Mouse (Mus musculus) embryonic facial prominence, embryonic 10.5 days (tissue): ENCODE measurements around the gene Hand2. TPM values are rescaled to one million over a fixed set of nuclear protein-coding genes. Genes with fewer than 3 reads are reported as not detected.
A peak's percentile ranks its signal among the peaks of the same experiment; 100 is the strongest.

Experiments used
- DNase-seq: peaks from one replicate; pipeline ENCODE4 v3.0.0-alpha.2; 2017; ENCODE audit warnings: low spot score
- H3K27ac ChIP-seq: fragments of 300-500 bp; sonication (generic); replicated peaks from 2 replicates; pipeline ENCODE4 v1.5.1; 2016; ENCODE audit warnings: mild to moderate bottlenecking
- H3K27me3 ChIP-seq: fragments of 300-500 bp; sonication (generic); replicated peaks from 2 replicates; pipeline ENCODE4 v1.6.1; 2016; ENCODE audit warnings: low read depth, mild to moderate bottlenecking; ENCODE audit not compliant: poor library complexity, severe bottlenecking
- H3K36me3 ChIP-seq: fragments of 300-500 bp; sonication (generic); replicated peaks from 2 replicates; pipeline ENCODE4 v1.6.1; 2016; ENCODE audit warnings: mild to moderate bottlenecking, moderate library complexity
- H3K4me1 ChIP-seq: fragments of 300-500 bp; sonication (generic); 2 replicates; pipeline ENCODE4 v1.6.1; 2016
- H3K4me3 ChIP-seq: fragments of 300-500 bp; sonication (generic); 2 replicates; pipeline ENCODE4 v1.5.1; 2016; ENCODE audit warnings: mild to moderate bottlenecking, moderate library complexity
- H3K9me3 ChIP-seq: fragments of 300-500 bp; sonication (generic); 2 replicates; pipeline ENCODE4 v1.6.1; 2016; ENCODE audit warnings: mild to moderate bottlenecking
- whole genome bisulfite sequencing: fragments of 180-500 bp; shearing (Covaris S2); methylation state at CpG from one replicate; pipeline ENCODE4 v1.1.7; 2016; 5-methylcytosine and 5-hydroxymethylcytosine counted together
- polyA plus RNA-seq: library from polyadenylated mRNA; unstranded; fragments of >200 nt; fragmentation: Nextera tagmentation; extraction: Ambion mirVana; gene quantifications from 2 replicates; pipeline ENCODE4 v1.2.1, GENCODE M21; 2016

Hand2 gene
- polyA plus RNA-seq, 1 experiment from 2014 or later = 3.9 TPM

DNA sequence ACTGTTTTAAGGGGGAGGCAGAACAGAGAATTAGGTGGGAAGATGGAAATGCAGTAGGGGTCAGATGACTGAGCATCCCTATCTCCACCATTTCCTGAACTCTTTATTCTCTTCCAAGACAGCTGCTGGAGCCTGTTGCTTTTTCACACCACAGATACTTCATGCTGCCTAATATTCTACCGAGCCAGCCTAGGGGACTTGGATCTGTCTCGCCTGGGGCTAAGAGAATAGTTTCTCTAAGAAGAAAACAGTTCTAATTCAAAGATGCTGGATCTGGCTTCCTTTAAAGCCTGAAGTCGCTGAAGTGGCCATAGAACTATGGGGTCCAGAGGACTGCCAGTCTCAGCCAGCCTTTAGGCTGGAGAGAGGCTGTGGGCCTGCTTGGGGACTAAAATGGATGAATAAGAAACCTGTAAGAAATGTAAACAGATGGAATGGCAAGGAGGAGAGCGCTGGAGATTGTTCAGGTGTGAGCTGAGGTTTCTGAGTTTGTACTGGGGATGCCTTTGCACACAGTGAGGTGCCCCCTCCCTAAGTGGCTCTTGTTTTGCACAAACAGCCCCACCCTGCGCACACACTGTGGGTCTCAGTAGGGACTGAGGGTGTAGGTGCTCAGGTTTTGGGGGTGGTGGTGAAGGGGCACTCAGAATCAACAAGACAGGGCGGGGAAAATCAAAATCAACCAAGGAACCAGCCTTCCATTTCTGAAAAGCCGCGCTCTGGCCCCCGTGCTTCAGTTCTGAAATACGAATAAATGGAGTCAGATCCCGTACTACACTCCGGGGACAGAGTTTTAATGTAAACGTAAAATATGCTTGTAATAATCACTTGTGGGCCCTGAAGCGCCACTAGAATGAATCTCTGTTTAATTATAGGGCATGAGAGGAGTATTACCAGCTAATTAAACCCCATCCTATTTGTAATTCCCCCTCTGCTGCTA lies 19.2 kb downstream of the Hand2 start:
- Histone ChIP-seq H3K4me3 (peak overlapping the region; percentile 49; the same call in 1 of the 2 replicates), H3K9me3 (no peaks in the 10 kb centered on the region), H3K27me3 (peaks cover 100% of the 10 kb centered on the region), H3K36me3 (no peaks in the 10 kb centered on the region), H3K27ac (peak overlapping the region; percentile 70; the same call in 1 of the 2 replicates), H3K4me1 (peaks cover 24% of the 10 kb centered on the region)
- DNase-seq = peak; percentile 42
- WGBS = 2% methylated on average over 14 of the region's 14 CpGs

DNA sequence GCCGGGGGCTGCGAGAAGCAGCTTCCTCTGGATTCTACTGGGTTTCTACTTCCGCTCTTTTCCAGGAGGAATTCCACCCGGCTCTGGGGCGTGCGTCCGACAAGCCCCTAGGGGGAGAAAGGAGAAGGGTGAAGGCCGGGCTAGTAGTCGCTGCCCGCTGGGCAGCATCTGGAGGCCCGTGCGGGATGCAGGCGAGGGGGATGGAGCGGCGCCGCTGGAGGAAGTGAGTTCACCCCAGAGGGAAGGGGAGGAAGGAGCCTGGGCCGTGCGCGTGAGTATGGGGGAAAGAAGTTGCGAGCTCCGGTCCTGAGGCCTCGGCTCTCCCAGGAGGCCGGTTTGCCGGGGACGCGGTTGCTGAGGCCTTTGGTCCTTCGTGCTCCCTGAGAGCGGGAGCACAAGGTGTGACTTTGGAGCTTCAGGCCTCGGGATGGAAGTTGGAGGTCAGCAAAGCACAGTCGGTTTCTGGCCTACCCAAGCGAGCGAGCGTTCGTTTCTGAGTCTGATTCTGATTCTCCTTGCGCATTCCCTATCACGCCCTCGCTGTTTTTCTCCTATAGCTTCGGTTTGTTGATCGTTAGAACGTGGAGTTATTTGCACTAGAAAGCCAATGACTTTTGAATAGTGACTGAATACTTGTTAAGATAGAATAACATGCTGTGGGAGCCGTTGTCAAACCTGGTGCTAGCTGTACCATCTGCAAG lies 20.2 kb downstream of the Hand2 start:
- under 1% methylated on average over 41 of the region's 41 CpGs for WGBS
- Histone ChIP-seq H3K36me3 (no peaks in the 10 kb centered on the region), H3K9me3 (no peaks in the 10 kb centered on the region), H3K4me1 (peaks cover 29% of the 10 kb centered on the region), H3K4me3 (peak overlapping the region; percentile 49), H3K27me3 (peaks cover 100% of the 10 kb centered on the region), H3K27ac (peak overlapping the region; percentile 70)
- DNase-seq = peak; percentile 75

DNA sequence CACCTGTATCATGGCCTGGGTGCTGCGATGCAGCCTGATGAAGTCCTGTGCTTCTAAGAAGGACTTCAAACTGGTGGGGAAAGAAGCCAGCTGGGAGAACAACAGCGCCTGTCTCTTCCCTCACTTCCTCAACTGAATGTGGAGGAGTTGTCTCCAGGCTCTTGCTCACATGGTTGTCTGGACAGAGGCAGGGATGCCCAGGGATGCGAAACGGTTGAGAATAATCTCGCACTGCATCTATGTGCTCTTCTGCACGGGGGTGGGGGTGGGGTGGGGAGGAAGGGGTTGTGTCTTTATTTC lies 20.7 kb downstream of the Hand2 start:
- no peak overlapping the region for H3K27ac ChIP-seq
- DNase-seq = peak; percentile 32
- no peaks in the 10 kb centered on the region for H3K9me3 ChIP-seq
- peak overlapping the region; percentile 49 for H3K4me3 ChIP-seq
- WGBS = 0% methylated on average over 6 of the region's 6 CpGs
- H3K36me3 ChIP-seq = no peaks in the 10 kb centered on the region
- H3K27me3 ChIP-seq = peaks cover 100% of the 10 kb centered on the region
- H3K4me1 ChIP-seq = peaks cover 29% of the 10 kb centered on the region

DNA sequence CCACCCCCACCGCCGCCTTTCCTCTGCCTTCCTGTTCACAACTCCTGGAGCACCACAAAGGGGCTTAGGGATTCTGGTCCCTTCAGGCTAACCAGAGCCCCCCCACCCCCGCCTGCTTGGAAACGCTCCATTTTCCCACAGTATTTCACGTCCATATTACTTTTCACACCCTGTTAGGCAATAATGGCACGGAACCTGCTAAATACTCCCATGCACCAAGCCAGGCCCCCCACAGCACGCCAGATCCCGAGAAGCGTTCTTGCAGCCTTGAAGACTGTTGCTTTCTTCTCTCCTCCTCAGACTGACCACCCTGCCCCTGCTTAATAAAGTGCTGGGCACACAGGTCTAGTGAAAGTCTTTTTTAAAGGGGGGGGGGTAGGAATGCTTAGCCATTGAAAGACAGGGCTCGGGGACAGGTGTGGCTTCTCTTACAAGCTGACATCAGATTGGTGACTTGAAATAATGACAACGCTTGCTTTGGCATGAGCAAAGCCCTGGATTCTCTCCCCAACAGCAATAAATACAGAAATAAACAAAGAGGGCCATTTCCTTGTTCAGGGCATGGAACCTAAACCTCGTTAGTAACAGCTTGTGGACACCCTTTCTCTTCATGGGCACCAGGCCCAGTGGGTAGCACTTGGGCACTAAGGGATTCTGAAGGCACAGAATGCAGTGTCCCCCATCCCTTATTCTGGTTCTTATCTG lies 21.8 kb downstream of the Hand2 start:
- H3K27me3 ChIP-seq = peaks cover 100% of the 10 kb centered on the region
- 5% methylated on average over 12 of the region's 12 CpGs for WGBS
- H3K4me1 ChIP-seq = peaks cover 29% of the 10 kb centered on the region
- no peaks in the 10 kb centered on the region for H3K9me3 ChIP-seq
- DNase-seq = peak; percentile 15
- no peaks in the 10 kb centered on the region for H3K36me3 ChIP-seq
- H3K27ac ChIP-seq = no peak overlapping the region
- H3K4me3 ChIP-seq = no peak overlapping the region

DNA sequence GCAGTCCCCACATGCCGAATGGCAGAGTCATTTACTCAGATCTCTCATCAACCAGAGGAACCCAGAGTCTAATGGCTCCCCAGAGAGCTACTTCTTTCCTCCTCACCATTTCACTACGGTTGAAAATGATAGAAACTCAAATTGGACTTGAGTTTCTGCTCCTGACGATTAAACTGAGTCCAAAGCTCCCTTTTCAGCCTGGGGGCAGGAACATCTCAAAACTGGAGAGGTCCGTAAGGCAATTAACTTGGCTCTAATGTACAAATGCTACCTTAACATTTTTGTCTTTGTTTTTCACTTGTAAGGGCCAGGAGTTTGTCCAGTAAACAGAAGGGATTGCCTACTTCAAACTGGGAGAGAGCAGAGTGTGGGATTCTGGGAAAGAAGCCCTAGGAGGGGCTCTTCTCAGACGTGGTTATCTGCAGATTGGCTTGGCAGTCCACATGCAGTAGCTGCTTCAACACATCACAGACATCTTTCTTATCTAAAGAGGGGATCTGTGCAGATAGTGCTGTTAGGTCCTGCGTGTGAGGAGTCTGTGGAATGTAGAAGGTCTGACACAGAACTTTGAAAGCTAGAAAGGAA lies 23.0 kb downstream of the Hand2 start:
- Histone ChIP-seq H3K9me3 (no peaks in the 10 kb centered on the region), H3K4me1 (peaks cover 35% of the 10 kb centered on the region), H3K27me3 (peaks cover 100% of the 10 kb centered on the region), H3K4me3 (no peak overlapping the region), H3K27ac (no peak overlapping the region), H3K36me3 (no peaks in the 10 kb centered on the region)
- DNase-seq = peak; percentile 19
- 3% methylated on average over 6 of the region's 6 CpGs for WGBS

DNA sequence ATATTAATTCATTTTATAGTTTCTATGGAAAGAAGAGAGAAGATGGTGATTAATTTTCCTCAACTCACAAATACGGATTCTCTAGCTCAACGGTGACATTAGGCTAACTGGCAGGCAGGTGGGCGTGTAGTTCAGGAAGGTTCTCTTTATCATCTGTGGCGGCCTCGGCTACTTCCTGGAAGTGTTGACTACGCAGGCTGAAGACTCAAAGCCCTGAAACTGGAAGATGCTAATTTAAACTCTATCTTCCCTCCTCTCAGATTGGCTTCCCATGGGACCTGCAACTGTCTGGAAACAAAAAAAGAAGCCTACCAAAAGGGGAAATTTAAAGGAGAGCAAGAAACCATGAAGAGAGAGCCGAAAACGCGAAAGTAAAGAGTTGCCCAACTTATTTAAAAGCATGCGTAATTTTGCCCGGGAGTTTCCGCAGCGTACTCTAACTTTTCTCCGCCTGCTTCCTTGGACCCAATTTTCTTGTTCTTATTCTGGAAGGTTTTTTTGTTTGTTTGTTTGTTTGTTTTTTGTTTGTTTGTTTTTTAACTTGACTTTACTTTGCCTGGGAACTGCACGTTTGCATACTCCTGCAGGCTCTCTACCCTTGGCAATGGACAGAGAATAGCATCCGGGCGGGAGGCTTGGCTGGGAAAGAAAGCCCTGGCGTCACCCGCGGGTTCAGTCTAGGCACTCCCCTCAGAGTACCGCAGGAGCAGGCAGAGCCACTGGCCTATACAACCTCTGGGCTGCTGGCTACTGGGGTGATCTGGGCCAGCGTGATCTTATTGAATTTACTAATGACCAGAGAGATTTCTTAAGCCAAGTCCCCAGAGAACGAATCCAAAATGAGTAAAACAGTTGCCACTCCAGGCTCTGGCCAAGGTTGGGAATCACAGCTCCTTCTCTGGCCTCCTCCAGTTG lies 24.4 kb downstream of the Hand2 start:
- Histone ChIP-seq H3K9me3 (no peaks in the 10 kb centered on the region), H3K4me3 (no peak overlapping the region), H3K27ac (no peak overlapping the region), H3K4me1 (peaks cover 36% of the 10 kb centered on the region), H3K27me3 (peaks cover 100% of the 10 kb centered on the region), H3K36me3 (no peaks in the 10 kb centered on the region)
- peak; percentile 48 for DNase-seq
- 1% methylated on average over 23 of the region's 23 CpGs for WGBS

DNA sequence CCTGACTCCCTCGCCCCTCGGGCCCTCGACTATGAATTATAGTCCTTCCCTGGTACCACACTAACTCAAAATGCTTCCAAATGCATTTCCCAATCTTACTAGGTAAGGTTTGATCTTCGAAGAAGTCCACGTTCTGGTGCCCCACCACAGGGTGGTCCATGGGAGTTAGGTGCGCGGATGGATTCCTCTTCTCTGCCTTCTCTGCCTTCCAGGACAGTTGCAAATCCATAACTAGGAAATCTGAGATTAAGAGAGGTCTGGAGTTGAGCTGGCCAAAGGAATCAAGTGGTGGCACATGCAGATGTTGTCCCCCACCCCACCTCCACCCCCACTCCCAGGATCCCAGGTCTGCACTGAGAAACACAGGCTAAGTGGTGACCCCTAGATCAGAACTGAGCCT lies 25.6 kb downstream of the Hand2 start:
- Histone ChIP-seq H3K27ac (no peak overlapping the region), H3K4me1 (peaks cover 29% of the 10 kb centered on the region), H3K27me3 (peaks cover 100% of the 10 kb centered on the region), H3K4me3 (no peak overlapping the region), H3K9me3 (no peaks in the 10 kb centered on the region), H3K36me3 (no peaks in the 10 kb centered on the region)
- peak; percentile 30 for DNase-seq
- 4% methylated on average over 7 of the region's 7 CpGs for WGBS

DNA sequence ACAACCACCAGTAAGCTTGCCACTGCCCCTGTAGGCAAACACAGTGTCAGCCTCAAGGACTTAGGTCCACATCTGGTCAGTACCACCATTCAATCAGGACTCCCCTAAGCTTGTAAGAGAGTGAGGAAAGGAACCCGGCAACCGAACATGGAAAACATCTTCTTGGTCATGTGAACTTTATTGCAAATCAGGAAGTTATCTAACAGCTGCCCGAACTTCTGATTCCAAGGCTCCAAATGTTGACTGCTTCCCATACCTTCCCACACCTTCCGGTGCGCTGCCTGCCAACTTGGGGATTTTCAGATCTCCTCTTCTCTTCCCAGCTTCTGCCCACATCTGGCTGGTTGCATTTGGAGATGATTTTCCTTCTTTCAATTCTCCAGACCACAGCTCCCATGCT lies 26.4 kb downstream of the Hand2 start:
- Histone ChIP-seq H3K27ac (no peak overlapping the region), H3K27me3 (peaks cover 100% of the 10 kb centered on the region), H3K4me1 (peaks cover 25% of the 10 kb centered on the region), H3K9me3 (no peaks in the 10 kb centered on the region), H3K36me3 (no peaks in the 10 kb centered on the region), H3K4me3 (no peak overlapping the region)
- WGBS = 7% methylated on average over 5 of the region's 5 CpGs
- peak; percentile 16 for DNase-seq

DNA sequence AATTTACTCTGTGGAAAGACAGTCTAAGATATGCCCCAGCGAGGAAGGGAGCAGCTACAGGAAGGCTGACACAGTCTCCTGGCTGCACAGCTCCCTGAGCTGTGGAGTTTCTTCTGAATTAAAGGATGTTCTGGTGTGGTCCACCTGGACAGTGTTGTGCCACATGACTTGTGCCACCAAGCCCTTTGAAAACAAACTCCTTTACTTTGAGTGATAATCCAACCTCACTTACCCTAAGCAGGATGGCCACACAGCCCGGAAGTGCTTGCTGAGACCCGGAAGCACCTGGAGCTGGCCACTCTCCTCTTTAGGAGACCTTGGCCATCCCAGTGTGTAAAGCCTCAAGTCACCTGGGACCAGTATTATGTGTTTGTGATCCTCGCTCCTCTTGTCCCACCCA lies 27.5 kb downstream of the Hand2 start:
- WGBS = 5% methylated on average over 4 of the region's 4 CpGs
- no peaks in the 10 kb centered on the region for H3K36me3 ChIP-seq
- peak; percentile 25 for DNase-seq
- H3K27ac ChIP-seq = no peak overlapping the region
- no peaks in the 10 kb centered on the region for H3K9me3 ChIP-seq
- H3K27me3 ChIP-seq = peaks cover 100% of the 10 kb centered on the region
- H3K4me1 ChIP-seq = peaks cover 21% of the 10 kb centered on the region
- peak overlapping the region; percentile 21; the same call in 1 of the 2 replicates for H3K4me3 ChIP-seq

DNA sequence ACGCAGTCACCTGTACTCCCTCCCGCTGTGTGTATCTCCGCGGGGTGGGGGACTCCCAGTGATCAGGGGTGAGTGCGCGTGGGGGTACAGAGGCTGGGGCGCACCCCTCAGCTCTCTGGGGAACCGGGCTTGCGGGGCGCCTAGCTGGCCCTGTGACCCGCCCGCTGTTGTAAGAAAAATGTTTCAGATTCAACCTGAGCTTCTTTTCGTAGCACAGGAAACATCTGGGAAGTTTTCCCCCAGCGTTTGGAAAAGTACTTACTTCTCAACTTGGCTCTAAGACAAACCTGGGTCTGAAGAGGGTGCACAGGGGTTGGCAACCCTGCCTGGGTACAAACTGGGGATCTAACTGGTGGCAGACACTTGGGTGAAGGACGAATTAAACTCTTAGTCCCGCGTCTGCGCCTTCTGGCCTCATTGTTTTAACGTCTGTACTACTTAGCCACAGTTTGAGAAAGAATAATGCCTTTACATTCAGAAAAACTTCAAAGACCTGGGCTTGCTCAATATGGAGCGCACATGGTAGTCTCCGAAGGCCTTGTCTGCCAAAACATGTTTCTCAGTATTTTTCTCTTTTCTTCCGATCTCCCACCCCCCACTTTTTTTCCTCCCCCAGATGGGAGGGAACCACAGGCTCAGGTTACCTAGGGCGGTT lies 28.2 kb downstream of the Hand2 start:
- H3K4me1 ChIP-seq = peaks cover 28% of the 10 kb centered on the region

DNA sequence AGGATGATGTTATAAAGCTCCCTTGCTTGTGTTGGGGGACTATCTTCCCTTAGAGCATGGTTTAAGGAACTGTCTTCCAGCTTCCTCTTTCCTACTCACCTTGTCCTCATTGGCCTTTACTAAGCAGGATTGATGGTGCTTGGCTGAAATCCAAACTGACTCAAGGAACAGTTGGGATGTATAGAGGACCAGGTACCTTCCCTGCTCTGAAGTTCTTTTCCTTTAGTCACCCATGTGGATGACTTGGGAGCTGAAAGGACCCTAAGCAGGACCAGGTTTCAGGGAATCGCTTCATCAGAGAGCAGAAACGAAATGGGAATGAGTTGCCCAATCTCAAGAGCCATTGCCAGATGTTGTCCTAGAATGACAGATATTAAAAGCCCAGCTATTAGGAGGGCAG lies 31.1 kb downstream of the Hand2 start:
- Histone ChIP-seq H3K4me3 (no peak overlapping the region), H3K36me3 (no peaks in the 10 kb centered on the region), H3K9me3 (no peaks in the 10 kb centered on the region), H3K27me3 (peaks cover 96% of the 10 kb centered on the region), H3K27ac (no peak overlapping the region), H3K4me1 (peaks cover 24% of the 10 kb centered on the region)
- DNase-seq = no peak
- 23% methylated on average over 2 of the region's 2 CpGs for WGBS

More for the DNA sequence above, 28.2 kb downstream of the Hand2 start:
- 1% methylated on average over 23 of the region's 23 CpGs for WGBS
- DNase-seq = peak; percentile 37
- Histone ChIP-seq H3K9me3 (no peaks in the 10 kb centered on the region), H3K4me3 (peak overlapping the region; percentile 21; the same call in 1 of the 2 replicates), H3K36me3 (no peaks in the 10 kb centered on the region), H3K27me3 (peaks cover 100% of the 10 kb centered on the region), H3K27ac (no peak overlapping the region)
